Mouse (Mus musculus) heart, adult 2 months (tissue): Measurements from ENCODE around the gene Gpatch2. TPM values are rescaled to one million over a fixed set of nuclear protein-coding genes. Genes with fewer than 3 reads are reported as not detected.

Experiments used
- DNase-seq, 2 experiments: peaks; one replicate each; pipeline ENCODE4 v3.0.0; 2021
- H3K27ac ChIP-seq: fragments of 200-600 bp; 2 replicates; pipeline ENCODE4 v1.8.1; 2022
- H3K27me3 ChIP-seq: fragments of 200-500 bp; 2 replicates; pipeline ENCODE4 v1.6.1; 2012; ENCODE audit warnings: mild to moderate bottlenecking, low read length, inconsistent platforms, mixed read lengths; ENCODE audit not compliant: control insufficient read depth, insufficient read depth
- H3K36me3 ChIP-seq: fragments of 200-500 bp; 2 replicates; pipeline ENCODE4 v1.6.1; 2012; ENCODE audit warnings: low read length, inconsistent platforms; ENCODE audit not compliant: control insufficient read depth, insufficient read depth
- H3K4me1 ChIP-seq: fragments of 200-500 bp; 2 replicates; pipeline ENCODE4 v1.6.1; 2011; ENCODE audit warnings: low read length; ENCODE audit not compliant: control insufficient read depth, insufficient read depth
- H3K4me3 ChIP-seq: fragments of 200-600 bp; 2 replicates; pipeline ENCODE4 v1.8.1; 2022
- H3K79me2 ChIP-seq: fragments of 200-500 bp; replicated peaks from 2 replicates; pipeline ENCODE4 v1.6.1; 2012; ENCODE audit warnings: mild to moderate bottlenecking, inconsistent platforms, low read length, moderate library complexity, mixed read lengths; ENCODE audit not compliant: control insufficient read depth, insufficient read depth
- H3K9ac ChIP-seq: fragments of 200-500 bp; 2 replicates; pipeline ENCODE4 v1.6.1; 2012; ENCODE audit warnings: low read depth, mild to moderate bottlenecking, control low read depth, inconsistent platforms, low read length, mixed read lengths
- CTCF ChIP-seq: fragments of 200-600 bp; IDR thresholded peaks from 2 replicates; pipeline ENCODE4 v1.8.1; 2022; ENCODE audit warnings: antibody characterized with exemption, mild to moderate bottlenecking, moderate library complexity
- EP300 ChIP-seq: fragments of 200-500 bp; IDR thresholded peaks from 2 replicates; pipeline ENCODE4 v1.6.1; 2011; ENCODE audit warnings: low read depth, low read length, control low read depth; ENCODE audit not compliant: insufficient read depth
- POLR2A ChIP-seq: fragments of 200-500 bp; IDR thresholded peaks from 2 replicates; pipeline ENCODE4 v1.6.1; 2011; ENCODE audit warnings: mild to moderate bottlenecking, low read depth, low read length, control low read depth; ENCODE audit not compliant: insufficient read depth
- WGBS: fragments of 180-500 bp; shearing (Covaris S2); methylation state at CpG from one replicate; pipeline ENCODE4 v1.1.7; 2018; 5-methylcytosine and 5-hydroxymethylcytosine counted together
- intact Hi-C: fragments of 180-260 bp; cut with DNase I; formaldehyde crosslinking; loops from one replicate; pipeline ENCODE4 v1.15.1; 2025
- polyA plus RNA-seq: library from polyadenylated mRNA; depleted of rRNA; stranded (reverse); fragments of >200 nt; gene quantifications from 2 replicates; pipeline ENCODE4 v1.2.3, GENCODE M21; 2012
- total RNA-seq, 2 experiments: library from RNA; stranded (reverse); gene quantifications; 2 replicates each; pipeline ENCODE4 v1.2.3; 2021

Gpatch2 gene
- total and polyA plus RNA-seq, 3 experiments, result 5.9 to 10.5 (median 10.1) TPM

GRCm38 (mm10) chr1:187282804-187283203 lies 67.5 kb downstream of the Gpatch2 start:
- no peak for TF ChIP-seq EP300
- TF ChIP-seq CTCF, result no peak
- WGBS, result 41% methylated on average over 6 of the region's 6 CpGs
- intact Hi-C loops, result no loop called here
- no peaks in the 10 kb centered on the region for H3K36me3 ChIP-seq
- no peak overlapping the region for H3K9ac ChIP-seq
- H3K4me3 ChIP-seq, result no peak overlapping the region
- no peak overlapping the region for H3K27ac ChIP-seq
- no peaks in the 10 kb centered on the region for H3K79me2 ChIP-seq
- H3K4me1 ChIP-seq, result peaks cover 2% of the 10 kb centered on the region; the same call in 1 of the 2 replicates
- H3K27me3 ChIP-seq, result no peaks in the 10 kb centered on the region
- no peak for DNase-seq

GRCm38 (mm10) chr1:187285735-187286134 lies 70.4 kb downstream of the Gpatch2 start:
- no peak for TF ChIP-seq EP300
- TF ChIP-seq CTCF, result no peak
- no peak for TF ChIP-seq POLR2A
- Histone ChIP-seq H3K79me2 (no peaks in the 10 kb centered on the region), H3K27ac (no peak overlapping the region), H3K4me1 (peaks cover 2% of the 10 kb centered on the region), H3K36me3 (no peaks in the 10 kb centered on the region), H3K27me3 (no peaks in the 10 kb centered on the region), H3K9ac (no peak overlapping the region), H3K4me3 (no peak overlapping the region)
- no peak for DNase-seq
- 67% methylated on average over 8 of the region's 8 CpGs for WGBS
- intact Hi-C loops, result no loop called here

GRCm38 (mm10) chr1:187286411-187286810 lies 71.1 kb downstream of the Gpatch2 start:
- H3K9ac ChIP-seq, result no peak overlapping the region
- H3K27ac ChIP-seq, result no peak overlapping the region
- intact Hi-C loops, result no loop called here
- TF ChIP-seq EP300 (no peak), CTCF (no peak), POLR2A (no peak)
- H3K36me3 ChIP-seq, result no peaks in the 10 kb centered on the region
- H3K4me1 ChIP-seq, result peaks cover 2% of the 10 kb centered on the region
- DNase-seq, result no peak
- no peak overlapping the region for H3K4me3 ChIP-seq
- 80% methylated on average over 4 of the region's 4 CpGs for WGBS
- no peaks in the 10 kb centered on the region for H3K27me3 ChIP-seq
- no peaks in the 10 kb centered on the region for H3K79me2 ChIP-seq

- intact Hi-C loops, result no loop called here
Measured at GRCm38 (mm10) chr1:187286924-187287323, 71.6 kb downstream of the Gpatch2 start.

GRCm38 (mm10) chr1:187290186-187290585 lies 74.9 kb downstream of the Gpatch2 start:
- intact Hi-C loops, result no loop called here
- Histone ChIP-seq H3K9ac (no peak overlapping the region), H3K36me3 (no peaks in the 10 kb centered on the region), H3K4me1 (peaks cover 4% of the 10 kb centered on the region), H3K4me3 (no peak overlapping the region), H3K27me3 (no peaks in the 10 kb centered on the region), H3K79me2 (no peaks in the 10 kb centered on the region), H3K27ac (no peak overlapping the region)
- WGBS, result 61% methylated on average over 7 of the region's 7 CpGs
- TF ChIP-seq EP300 (no peak), CTCF (no peak), POLR2A (no peak)
- DNase-seq, result no peak

More at GRCm38 (mm10) chr1:187286924-187287323, 71.6 kb downstream of the Gpatch2 start:
- H3K4me1 ChIP-seq, result peaks cover 2% of the 10 kb centered on the region
- WGBS, result 99% methylated on average over 3 of the region's 3 CpGs
- DNase-seq, result no peak
- no peak overlapping the region for H3K9ac ChIP-seq
- H3K4me3 ChIP-seq, result no peak overlapping the region
- no peaks in the 10 kb centered on the region for H3K79me2 ChIP-seq
- H3K27me3 ChIP-seq, result no peaks in the 10 kb centered on the region
- no peaks in the 10 kb centered on the region for H3K36me3 ChIP-seq
- no peak overlapping the region for H3K27ac ChIP-seq
- no peak for TF ChIP-seq CTCF
- TF ChIP-seq EP300, result no peak
- TF ChIP-seq POLR2A, result no peak

GRCm38 (mm10) chr1:187291480-187292394 lies 76.4 kb downstream of the Gpatch2 start:
- H3K27me3 ChIP-seq, result no peaks in the 10 kb centered on the region
- H3K4me3 ChIP-seq, result no peak overlapping the region
- no peak overlapping the region for H3K27ac ChIP-seq
- H3K79me2 ChIP-seq, result no peaks in the 10 kb centered on the region
- no peaks in the 10 kb centered on the region for H3K36me3 ChIP-seq
- intact Hi-C loops, result no loop called here
- DNase-seq, result no peak
- 83% methylated on average over 10 of the region's 10 CpGs for WGBS
- H3K9ac ChIP-seq, result no peak overlapping the region
- TF ChIP-seq EP300 (no peak), POLR2A (no peak), CTCF (no peak)
- H3K4me1 ChIP-seq, result peaks cover 4% of the 10 kb centered on the region
